Mouse (Mus musculus) gastrocnemius, postnatal 4 days (tissue): ENCODE measurements around the gene Gpn3. TPM values are rescaled to one million over a fixed set of nuclear protein-coding genes. Genes with fewer than 3 reads are reported as not detected.
"Not testable (repeated sequence)": the region's sequence is repeated elsewhere in the genome, so short reads cannot be mapped to it uniquely, and the experiment has no call there.

ENCODE experiments used
- DNase-seq, 2 experiments: peaks; one replicate each; pipeline ENCODE4 v3.0.0; 2021 to 2022; ENCODE audit warnings: low spot score in 2 of 2, mixed read lengths in 2 of 2
- total RNA-seq, 2 experiments: library from RNA; stranded (reverse); gene quantifications; 2 replicates each; pipeline ENCODE4 v1.2.3; 2021

Gene Gpn3
- total RNA-seq, 2 experiments from 2014 or later, result 22.2 to 22.8 TPM

DNA sequence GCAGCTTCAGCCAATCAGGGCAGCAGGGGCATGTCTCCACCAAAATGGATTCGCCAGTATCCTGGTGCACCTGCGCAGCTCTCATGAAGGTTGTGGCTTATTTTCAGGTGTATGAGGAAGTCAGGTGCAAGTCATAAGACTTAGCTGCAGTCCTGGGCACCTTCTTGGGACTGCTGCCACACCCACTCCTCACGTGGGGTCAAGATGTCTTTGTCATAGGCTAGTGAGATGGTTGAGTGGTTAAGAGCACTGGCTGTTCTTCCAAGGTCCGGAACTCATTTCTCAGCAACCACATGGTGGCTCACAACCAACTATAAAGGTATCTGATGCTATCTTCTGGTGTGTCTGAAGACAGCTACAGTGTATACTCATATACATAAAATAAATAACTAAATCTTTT, 49.0 kb downstream of the Gpn3 start:
- not testable (repeated sequence) for DNase-seq

DNA sequence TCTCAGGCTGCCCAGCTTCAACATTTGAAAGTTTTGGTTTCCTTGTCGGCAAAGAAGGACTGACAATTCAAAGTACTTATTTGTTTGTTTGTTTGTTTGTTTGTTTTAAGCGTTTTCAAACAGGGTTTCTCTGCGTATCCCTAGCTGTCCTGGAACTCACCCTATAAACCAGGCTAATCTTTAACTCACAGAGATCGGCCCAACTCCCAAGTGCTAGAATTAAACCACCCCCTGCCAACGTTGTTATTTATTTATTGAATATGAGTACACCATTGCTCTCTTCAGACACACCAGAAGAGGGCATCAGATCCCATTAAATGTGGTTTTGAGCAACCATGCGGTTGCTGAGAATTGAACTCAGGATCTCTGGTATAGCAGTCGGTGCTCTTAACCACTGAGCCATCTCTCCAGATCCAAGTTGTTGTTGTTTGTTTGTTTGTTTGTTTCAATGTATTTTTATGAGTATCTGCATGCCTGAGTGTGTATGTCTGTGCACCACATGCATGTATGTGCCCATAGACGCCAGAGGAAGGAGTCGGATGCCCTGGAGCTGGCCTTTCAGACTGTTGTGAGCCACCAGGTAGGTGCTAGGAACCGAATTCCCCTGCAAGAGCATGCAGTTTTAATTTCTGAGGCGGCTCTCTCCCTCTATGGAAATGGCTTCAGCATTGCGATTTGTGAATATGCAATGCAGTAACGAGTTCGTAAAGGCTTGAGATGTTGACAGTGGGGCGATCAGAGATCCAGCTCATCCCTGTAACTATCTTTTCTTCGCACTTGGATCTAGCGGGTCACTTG, 49.8 kb downstream of the Gpn3 start, which contains the start of gene Anapc7:
Gene Anapc7, plus strand, starts transcription at position 423 of the 798 bp plus-strand sequence.
- no peak for DNase-seq

DNA sequence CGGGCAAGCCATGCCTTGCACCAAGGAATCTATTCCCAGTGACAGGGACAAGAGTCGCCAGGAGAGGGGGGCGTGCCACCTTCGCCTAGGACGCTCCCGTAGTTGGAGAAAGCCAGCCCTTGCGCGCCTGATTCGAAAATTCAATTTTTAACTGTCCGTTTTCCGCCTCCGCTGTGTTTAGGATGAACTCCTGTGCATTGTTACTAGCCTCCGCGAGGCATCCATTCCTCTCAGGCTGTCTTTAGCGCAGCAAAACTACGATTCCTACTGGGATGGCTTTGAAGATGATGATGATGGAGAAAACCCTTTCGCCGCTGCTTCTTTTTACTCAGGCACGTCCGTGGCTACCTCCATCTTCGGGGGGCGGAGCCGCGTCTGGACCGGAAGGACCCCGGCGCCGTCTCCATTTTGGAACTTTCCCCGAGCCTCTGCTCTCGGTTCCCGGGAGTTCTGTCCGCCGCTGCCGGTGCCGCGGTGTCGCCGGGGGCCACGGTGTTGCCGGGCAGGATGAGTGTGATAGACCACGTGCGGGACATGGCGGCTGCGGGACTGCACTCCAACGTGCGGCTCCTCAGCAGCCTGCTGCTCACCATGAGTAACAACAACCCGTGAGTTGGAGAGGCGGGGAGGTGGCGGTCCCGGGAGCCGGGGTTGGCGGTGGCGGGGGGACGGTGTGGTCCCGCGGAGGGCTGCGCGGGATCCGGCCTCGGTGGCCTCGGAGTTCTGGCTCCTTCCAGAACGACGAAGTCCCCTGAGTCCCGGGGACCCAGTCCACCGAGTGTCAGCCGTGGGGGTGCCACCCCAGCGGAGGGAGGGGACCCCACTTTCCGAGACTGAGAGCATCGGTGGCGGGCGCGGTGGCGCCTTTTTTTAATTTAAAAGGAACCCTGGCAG, 50.6 kb downstream of the Gpn3 start:
- DNase-seq, result peak; percentile 82 to 91

DNA sequence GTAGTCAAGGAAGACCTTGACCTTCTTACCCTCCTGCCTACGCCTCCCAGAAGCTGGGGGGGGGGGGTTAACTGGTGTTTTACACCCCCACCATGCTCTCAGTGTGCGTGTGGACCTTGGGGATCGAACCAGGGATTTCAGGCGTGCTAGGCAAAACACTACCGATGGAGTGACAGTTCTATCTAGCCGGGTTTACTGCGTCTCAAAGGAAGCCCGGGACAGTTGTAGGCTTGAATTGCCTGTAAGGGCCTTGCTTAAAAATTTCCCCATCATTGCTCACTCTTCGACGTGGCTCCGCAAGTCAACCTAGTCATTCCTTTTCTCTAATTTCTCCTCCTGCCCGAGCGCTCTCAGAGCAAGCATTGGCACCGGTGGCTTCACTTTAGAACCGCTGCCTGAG, 51.4 kb downstream of the Gpn3 start:
- no peak for DNase-seq

DNA sequence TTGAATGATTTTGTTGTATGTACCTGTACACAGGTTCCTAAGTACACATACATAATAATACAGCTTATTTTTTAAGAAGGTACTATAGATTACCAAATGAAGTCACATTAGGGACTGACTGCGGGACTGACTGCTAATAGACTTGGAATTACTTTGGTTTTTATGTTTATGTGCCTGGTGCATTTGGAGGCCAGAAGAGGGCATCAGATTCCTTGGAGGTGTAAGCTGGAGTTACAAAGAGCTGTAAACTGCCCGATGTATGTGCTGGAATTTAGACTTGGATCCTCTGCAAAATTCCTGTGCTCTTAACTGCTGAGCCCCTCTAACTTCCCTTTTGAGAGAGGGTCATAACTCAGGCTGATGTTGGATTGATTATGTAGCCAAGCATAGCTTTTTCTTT, 53.9 kb downstream of the Gpn3 start:
- DNase-seq, result no peak

DNA sequence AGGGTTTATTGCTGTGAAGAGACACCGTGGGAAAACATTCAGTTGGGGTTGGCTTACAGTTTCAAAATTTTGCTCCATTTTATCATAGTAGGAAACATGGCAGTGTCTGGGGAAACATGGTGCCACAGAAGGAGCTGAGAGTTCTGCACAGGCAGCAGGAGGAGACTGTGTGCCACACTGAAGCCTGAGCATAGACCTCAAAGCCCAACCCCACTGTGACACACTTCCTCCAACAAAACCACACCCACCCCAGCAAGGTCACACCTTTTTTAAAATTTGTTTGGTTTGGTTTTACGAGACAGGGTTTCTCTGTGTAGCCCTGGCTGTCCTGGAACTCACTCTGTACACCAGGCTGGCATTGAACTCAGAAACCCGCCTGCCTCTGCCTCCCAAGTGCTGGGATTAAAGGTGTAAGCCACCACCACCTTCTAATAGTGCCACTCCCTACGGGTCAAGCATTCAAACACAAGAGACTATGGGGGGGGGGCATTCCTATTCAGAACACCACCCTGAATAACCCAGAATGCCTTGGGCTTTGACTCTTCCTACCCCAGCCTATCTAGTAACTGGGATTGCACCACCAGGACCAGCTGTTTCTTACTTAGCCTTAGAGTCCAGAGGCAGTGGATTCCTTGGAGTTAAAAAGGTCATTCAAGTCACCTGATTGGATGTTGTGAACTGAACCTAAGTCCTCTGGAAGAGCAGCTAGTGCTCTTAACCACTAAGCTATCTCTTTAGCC, 58.5 kb downstream of the Gpn3 start:
- no peak for DNase-seq

DNA sequence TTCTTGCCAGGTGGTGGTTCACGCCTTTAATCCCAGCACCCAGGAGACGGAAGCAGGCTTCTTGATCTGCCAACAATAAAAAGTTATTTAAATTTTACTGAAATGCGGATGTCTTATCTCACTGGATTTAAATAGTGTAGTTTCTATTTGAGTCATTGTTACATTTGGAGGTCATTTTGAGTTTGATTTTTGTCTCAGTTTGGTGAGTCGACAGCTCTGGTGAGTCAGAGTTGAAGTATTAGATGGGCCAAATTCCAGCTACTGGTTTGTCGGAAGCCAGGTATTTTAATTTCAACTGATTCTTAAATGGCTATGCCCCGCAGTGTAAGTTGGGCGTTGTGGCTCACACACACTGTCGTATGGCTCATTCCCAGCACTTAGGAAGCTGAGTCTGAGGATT, 59.5 kb downstream of the Gpn3 start:
- DNase-seq, result no peak

Other genes with a start within 250 kb of the Gpn3 start
- gene Ccdc63, start 231.1 kb upstream of the Gpn3 start, total RNA-seq, result under 1 TPM; 0.44 to 0.80 TPM
- 100 to 1,000 TPM; 134 to 152 TPM for gene Ppp1cc, start 213.6 kb upstream of the Gpn3 start, total RNA-seq
- 1 to 10 TPM; 7.9 to 9.5 TPM for gene Hvcn1, start 165.1 kb upstream of the Gpn3 start, total RNA-seq
- gene Tctn1, start 107.4 kb upstream of the Gpn3 start, total RNA-seq, result 1 to 10 TPM; 7.6 to 10.0 TPM
- 10 to 100 TPM; 16.6 to 17.0 TPM for gene Pptc7, start 87.5 kb upstream of the Gpn3 start, total RNA-seq
- 1 to 10 TPM; 3.6 to 3.8 TPM for gene Rad9b, start 17.6 kb upstream of the Gpn3 start, total RNA-seq
- gene Vps29, start 17.5 kb upstream of the Gpn3 start, total RNA-seq, result 10 to 100 TPM; 74.3 to 85.5 TPM
- 10 to 100 TPM; 16.9 to 18.3 TPM for gene Fam216a, start 488 bp downstream of the Gpn3 start, total RNA-seq
- 100 to 1,000 TPM in 1 of 2 experiments, 10 to 100 TPM in 1; 99.0 to 107 TPM for gene Arpc3, start 20.0 kb downstream of the Gpn3 start, total RNA-seq
- gene Anapc7, start 49.8 kb downstream of the Gpn3 start, total RNA-seq, result 10 to 100 TPM; 32.1 to 40.0 TPM
- 100 to 1,000 TPM; 250 to 265 TPM for gene Atp2a2, start 130.3 kb downstream of the Gpn3 start, total RNA-seq
- gene Ift81, start 242.6 kb downstream of the Gpn3 start, total RNA-seq, result 10 to 100 TPM; 14.9 to 27.0 TPM